Mouse (Mus musculus) ES-CJ7 (cell line): ENCODE data around the gene Uts2b.
"Not testable (repeated sequence)": the region's sequence is repeated elsewhere in the genome, so short reads cannot be mapped to it uniquely, and the experiment has no call there.

Experiments used
- DNase-seq: peaks from one replicate; pipeline ENCODE4 v3.0.0; 2011; ENCODE audit warnings: low read depth, low spot score

Gene Uts2b

DNA sequence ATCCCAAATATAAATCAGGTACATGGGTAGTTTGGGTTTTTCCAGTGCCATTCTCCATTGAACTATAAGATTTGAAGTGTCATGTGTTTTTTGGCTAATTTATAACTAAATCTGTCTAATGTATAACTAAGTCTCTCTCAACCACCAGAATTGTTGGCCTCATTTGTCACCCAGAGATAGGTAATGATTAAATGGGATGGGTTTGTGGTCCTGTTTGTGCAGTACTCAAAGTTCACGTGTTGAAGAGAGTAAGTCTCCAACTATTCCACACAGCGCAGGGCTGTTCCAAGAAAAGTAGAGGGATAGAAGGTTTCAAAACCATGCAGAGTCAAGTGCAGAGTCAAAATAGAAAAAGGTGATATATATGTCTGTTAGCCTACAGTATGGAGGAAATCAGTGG lies 5.3 kb upstream of the Uts2b start:
- no peak for DNase-seq

DNA sequence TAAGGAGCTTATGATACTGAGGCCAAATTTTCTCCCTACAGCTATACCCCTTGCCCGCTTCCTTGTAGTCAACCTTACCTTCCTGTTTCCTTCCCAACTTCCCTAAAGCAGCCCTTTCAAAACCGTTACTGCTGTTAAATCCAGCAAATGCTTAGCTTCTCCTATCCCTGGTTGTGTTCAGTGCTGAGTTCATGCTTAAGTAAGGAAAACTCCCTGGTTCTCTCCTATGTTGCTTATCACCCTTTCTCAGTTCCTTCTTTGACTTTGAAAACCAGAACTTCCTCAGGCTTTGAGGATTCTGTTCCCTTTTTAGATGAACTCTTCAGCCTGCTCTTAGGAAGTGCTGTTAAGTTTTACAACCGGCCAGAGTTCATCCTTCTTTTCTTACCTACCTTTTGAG lies 4.1 kb upstream of the Uts2b start:
- no peak for DNase-seq

- no peak for DNase-seq
Measured at GRCm38 (mm10) chr16:27370700-27371099, 661 bp upstream of the Uts2b start.

- DNase-seq = no peak
Measured at GRCm38 (mm10) chr16:27360059-27360458, 10.0 kb downstream of the Uts2b start.

GRCm38 (mm10) chr16:27354464-27354863 lies 15.6 kb downstream of the Uts2b start:
- DNase-seq = no peak

GRCm38 (mm10) chr16:27349878-27350532 lies 20.0 kb downstream of the Uts2b start:
- no peak for DNase-seq

DNA sequence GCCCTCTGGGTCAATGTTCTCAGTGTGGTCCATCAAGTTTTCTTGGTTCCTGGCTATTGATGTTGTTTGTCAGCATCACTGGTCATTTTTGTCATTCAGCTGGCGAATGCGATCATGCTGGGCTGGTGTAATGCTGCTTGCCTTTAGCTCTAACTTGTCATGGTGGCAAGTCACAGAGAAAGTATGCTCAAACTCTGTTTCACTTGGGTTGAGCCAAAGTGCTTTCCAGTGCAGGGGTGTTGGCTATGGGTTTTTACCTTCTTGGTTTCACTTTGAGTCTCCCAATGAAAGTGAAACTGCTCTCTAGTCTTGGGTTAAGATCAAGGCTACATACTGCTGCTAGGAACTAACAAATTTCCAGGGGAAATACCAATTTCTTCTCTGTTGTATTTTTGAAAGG lies 20.8 kb downstream of the Uts2b start:
- DNase-seq = no peak

- DNase-seq = no peak
Measured at GRCm38 (mm10) chr16:27348359-27348758, 21.7 kb downstream of the Uts2b start.

- DNase-seq = no peak
Measured at GRCm38 (mm10) chr16:27347521-27347920, 22.5 kb downstream of the Uts2b start.

DNA sequence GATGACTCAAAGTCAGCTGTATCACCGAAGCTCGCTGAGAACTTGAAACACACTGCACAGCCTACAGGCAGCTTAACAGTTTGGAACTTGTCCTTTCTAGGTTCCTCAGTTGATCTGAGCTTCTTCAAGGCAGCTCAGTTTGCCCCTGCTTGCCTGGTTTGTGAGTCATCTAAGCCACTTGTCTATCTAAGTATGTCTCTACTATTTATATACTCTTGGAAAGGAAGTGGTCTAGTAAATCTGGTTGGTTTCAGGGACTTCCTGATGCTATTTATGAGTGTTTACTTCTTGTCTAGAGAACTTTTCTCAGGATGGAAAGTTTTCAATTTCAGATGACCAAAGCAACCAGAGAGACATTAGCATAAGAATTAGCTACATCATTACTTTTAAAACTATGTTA lies 43.6 kb downstream of the Uts2b start:
- no peak for DNase-seq

GRCm38 (mm10) chr16:27322047-27322446 lies 48.0 kb downstream of the Uts2b start:
- DNase-seq = no peak

DNA sequence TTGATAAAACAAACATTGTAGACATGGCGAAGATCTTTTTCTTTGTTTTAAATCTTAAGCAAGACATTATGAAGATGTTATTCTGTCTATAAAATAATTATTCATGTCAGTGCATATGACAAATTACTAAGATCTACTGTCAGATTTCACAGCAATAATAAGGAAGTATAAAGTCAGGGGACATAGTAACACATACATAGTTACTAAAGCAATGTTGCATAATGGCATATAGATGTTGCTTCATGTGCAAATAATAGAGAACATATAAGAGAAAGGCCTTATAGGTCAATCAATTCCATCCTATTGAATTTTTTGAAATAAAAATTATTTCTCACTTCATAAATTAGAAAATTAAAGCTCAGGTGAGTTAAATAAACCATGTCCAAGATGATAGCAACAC lies 50.9 kb downstream of the Uts2b start:
- DNase-seq = no peak

DNA sequence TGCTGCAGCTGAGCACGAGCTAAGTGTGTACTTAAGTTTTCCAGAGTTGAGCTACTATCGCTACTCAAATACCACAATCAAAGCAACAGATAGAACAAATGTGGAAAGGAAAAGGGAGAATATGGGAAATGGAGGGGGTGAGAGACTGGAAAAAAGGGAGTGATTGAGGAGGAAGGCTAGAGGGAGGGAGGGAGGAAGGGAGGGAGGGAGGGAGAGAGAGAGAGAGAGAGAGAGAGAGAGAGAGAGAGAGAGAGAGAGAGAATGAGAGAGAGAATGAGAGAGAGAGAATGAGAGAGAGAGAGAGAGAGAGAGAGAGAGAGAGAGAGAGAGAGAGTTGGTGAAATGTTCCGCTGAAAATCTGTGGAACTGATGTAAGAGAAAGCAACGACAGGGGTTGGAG lies 62.9 kb downstream of the Uts2b start, which contains the start of gene Ostn:
Gene Ostn (plus strand): TSS at position 301 of the 400 bp plus-strand sequence.
- DNase-seq = not testable (repeated sequence)
